Mouse (Mus musculus): Measurements from ENCODE around the gene Naglu.

DNA sequence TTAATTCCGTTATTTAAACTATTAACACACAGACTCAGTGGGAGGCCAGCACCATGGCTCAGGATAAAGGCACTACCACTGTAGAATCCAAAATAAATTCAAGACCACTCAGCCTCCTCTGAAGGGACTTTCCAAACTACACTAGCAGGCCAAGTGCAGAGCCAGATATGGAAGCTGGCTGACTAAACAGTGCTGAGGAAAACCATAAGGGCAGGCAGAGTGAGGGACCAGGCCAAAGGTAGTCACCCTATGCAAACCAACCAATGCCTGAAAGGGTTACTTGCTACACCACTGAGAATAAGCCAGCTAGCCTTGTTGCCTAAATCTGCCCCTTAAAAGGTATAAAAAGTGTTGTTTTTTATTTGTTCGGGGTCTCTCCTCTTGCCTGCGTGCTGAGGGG is 42.4 kb downstream of the Naglu start:
- TF ChIP-seq CTCF (conservative IDR thresholded peaks at IDR 0.05; ENCODE audit: low read length) (no peak), NANOG (IDR thresholded peaks at IDR 0.05; ENCODE audit: borderline replicate concordance, low read length) (no peak)

Measured in E14TG2a.4 (cell line).